Mouse (Mus musculus): Measurements from ENCODE around the gene Plpp3. TPM values are rescaled to one million over a fixed set of nuclear protein-coding genes. Genes with fewer than 3 reads are reported as not detected.

Gene Plpp3
- polyA plus RNA-seq, 1 experiment from 2014 or later: 29.5 TPM

DNA sequence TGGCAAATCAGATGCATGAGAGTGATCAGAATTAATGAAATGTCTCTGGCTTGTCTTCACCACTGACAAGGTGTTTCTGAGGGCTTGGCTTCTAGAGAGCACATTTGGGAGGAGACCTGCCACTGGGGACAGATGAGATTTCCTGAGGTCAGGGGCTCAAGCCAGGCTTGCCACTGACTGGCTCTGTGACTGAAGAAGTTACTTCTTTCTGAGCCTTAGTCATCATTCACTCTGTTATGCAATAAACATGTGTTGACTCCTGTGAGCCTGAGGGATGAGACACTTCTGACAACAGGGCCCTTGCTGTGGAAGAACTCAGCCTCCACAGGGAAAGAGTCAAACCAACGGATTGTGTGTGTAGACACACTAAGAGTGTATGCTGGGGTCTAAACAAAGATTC, 91.0 kb downstream of the Plpp3 start:
- H3K36me3 ChIP-seq (ENCODE audit: control insufficient read depth, insufficient read depth, low read length): no peaks in the 10 kb centered on the region
- H3K27me3 ChIP-seq (replicated peaks; ENCODE audit: control insufficient read depth, insufficient read depth, low read length): peaks cover 9% of the 10 kb centered on the region; the same call in 1 of the 2 replicates
- H3K9ac ChIP-seq (ENCODE audit: low read depth, low read length): no peak overlapping the region
- no peak overlapping the region for H3K4me3 ChIP-seq (ENCODE audit: low read depth, low read length)
- no peak for DNase-seq (ENCODE audit: low spot score)
- H3K9me3 ChIP-seq (ENCODE audit: control insufficient read depth, low read length): no peaks in the 10 kb centered on the region
- ATAC-seq (replicated peaks; ENCODE audit: low FRiP score): no peak
- WGBS: 69% methylated on average over 1 of the region's 1 CpGs
- H3K27ac ChIP-seq (ENCODE audit: low read depth, low read length): no peak overlapping the region
- H3K4me1 ChIP-seq (replicated peaks; ENCODE audit: control insufficient read depth, insufficient read depth, low read length): no peaks in the 10 kb centered on the region
- no peak overlapping the region for H3K4me2 ChIP-seq

DNA sequence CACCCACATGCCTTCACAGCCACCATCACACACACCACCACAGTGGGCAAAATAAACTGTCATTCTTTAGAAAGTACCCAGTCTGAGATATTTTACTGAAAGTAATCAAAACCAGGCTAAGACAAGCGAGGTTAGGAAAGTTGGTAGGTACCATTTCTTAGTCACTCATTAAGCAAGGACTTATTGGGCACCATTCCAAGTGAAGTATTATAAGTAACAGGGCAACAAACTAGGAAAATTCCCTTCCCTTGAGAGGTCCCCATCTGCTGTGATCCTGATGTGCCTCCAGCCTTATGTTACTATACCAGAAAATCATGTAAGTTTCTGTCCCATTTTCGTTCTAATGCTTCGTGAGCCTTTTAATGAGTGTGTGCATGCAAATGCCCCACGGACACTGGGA, 92.1 kb downstream of the Plpp3 start:
- Histone ChIP-seq H3K9ac (ENCODE audit: low read depth, low read length) (no peak overlapping the region), H3K4me3 (ENCODE audit: low read depth, low read length) (no peak overlapping the region), H3K36me3 (ENCODE audit: control insufficient read depth, insufficient read depth, low read length) (no peaks in the 10 kb centered on the region), H3K4me1 (replicated peaks; ENCODE audit: control insufficient read depth, insufficient read depth, low read length) (no peaks in the 10 kb centered on the region), H3K27ac (ENCODE audit: low read depth, low read length) (no peak overlapping the region), H3K27me3 (replicated peaks; ENCODE audit: control insufficient read depth, insufficient read depth, low read length) (peaks cover 12% of the 10 kb centered on the region; the same call in 1 of the 2 replicates), H3K4me2 (no peak overlapping the region), H3K9me3 (ENCODE audit: control insufficient read depth, low read length) (no peaks in the 10 kb centered on the region)
- DNase-seq (ENCODE audit: low spot score): no peak
- 83% methylated on average over 4 of the region's 4 CpGs for WGBS
- no peak for ATAC-seq (replicated peaks; ENCODE audit: low FRiP score)

DNA sequence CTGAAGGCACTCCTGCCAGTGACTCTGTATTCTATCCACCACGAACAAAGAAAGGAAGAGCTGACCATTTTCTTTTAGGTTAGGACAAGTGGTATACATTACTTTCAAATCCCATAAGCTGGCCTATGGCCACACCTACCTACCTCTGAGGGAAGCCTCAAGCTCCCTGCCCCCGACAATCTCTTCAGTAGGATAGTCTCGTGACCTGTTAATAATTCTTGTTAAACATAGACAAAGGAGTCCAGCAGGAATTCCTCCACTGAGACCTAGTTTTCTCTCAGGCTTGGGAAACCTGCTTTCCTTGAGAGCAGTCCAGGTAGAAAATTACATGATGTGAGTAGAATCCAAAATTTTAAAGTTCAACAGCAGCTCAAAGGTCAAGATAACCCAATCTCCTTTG, 93.8 kb downstream of the Plpp3 start:
- DNase-seq (ENCODE audit: low spot score): no peak
- H3K4me2 ChIP-seq: no peak overlapping the region
- H3K36me3 ChIP-seq (ENCODE audit: control insufficient read depth, insufficient read depth, low read length): no peaks in the 10 kb centered on the region
- H3K4me1 ChIP-seq (replicated peaks; ENCODE audit: control insufficient read depth, insufficient read depth, low read length): no peaks in the 10 kb centered on the region
- H3K9ac ChIP-seq (ENCODE audit: low read depth, low read length): no peak overlapping the region
- no peak overlapping the region for H3K27ac ChIP-seq (ENCODE audit: low read depth, low read length)
- no peaks in the 10 kb centered on the region for H3K9me3 ChIP-seq (ENCODE audit: control insufficient read depth, low read length)
- H3K4me3 ChIP-seq (ENCODE audit: low read depth, low read length): no peak overlapping the region
- H3K27me3 ChIP-seq (replicated peaks; ENCODE audit: control insufficient read depth, insufficient read depth, low read length): 0 out of 2 replicates have a peak, but pooled peaks cover 6% of the 10 kb centered on the region
- WGBS: 66% methylated on average over 3 of the region's 3 CpGs
- no peak for ATAC-seq (replicated peaks; ENCODE audit: low FRiP score)

DNA sequence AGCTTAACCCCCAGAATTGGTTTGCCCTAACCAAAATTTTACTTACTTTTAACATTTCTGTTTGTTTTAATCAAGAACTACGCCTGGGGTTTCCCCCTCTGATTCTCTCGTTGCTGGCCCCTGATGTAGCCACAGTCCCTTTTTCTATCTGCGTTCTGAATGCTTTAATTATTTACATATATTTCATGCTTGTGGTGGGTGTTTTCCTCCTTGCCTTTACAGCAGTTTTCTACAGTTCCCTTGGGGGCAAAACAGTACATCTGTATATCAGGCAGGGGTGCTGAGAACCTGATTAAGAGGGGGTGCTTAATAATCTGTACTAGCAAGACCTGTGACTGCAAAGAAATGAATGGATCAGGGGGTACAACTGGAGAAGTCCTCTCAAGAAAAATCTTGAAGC, 94.9 kb downstream of the Plpp3 start:
- Histone ChIP-seq H3K9me3 (ENCODE audit: control insufficient read depth, low read length) (no peaks in the 10 kb centered on the region), H3K27me3 (replicated peaks; ENCODE audit: control insufficient read depth, insufficient read depth, low read length) (0 out of 2 replicates have a peak, but pooled peaks cover 3% of the 10 kb centered on the region), H3K9ac (ENCODE audit: low read depth, low read length) (no peak overlapping the region), H3K4me2 (no peak overlapping the region), H3K4me3 (ENCODE audit: low read depth, low read length) (no peak overlapping the region), H3K36me3 (ENCODE audit: control insufficient read depth, insufficient read depth, low read length) (no peaks in the 10 kb centered on the region), H3K27ac (ENCODE audit: low read depth, low read length) (no peak overlapping the region), H3K4me1 (replicated peaks; ENCODE audit: control insufficient read depth, insufficient read depth, low read length) (no peaks in the 10 kb centered on the region)
- no peak for ATAC-seq (replicated peaks; ENCODE audit: low FRiP score)
- no peak for DNase-seq (ENCODE audit: low spot score)
- 68% methylated on average over 3 of the region's 3 CpGs for WGBS

DNA sequence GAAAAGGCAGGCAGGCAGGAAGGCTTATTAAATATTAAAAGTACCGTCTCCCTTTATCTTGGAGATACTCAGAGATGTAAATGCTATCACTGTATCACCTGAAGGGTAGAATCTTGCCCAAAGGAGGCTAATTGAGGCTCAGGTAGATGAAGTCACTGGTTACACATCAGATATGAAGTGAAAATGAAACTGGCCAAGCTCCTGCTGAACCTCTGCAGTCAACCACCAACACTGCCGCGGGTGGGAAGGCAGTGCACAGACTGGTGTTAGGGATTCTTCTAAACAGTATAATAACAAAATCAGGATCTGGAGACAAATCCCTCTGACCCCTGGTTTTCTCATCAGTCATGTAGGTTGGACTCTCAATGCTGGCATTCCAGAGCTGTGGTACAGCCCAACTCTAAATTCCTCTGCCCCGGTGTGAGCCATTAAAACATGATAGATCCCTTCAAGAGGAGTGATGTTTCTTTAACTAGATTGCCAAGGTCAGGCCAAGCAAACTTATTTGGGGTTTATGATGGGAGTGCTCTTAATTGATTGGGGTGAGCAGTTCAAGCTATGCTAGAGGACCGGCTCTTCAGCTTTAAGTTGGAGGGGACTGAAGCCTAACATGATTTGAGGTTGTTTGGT, 95.5 kb downstream of the Plpp3 start:
- H3K27me3 ChIP-seq (replicated peaks; ENCODE audit: control insufficient read depth, insufficient read depth, low read length): 0 out of 2 replicates have a peak, but pooled peaks cover 3% of the 10 kb centered on the region
- no peaks in the 10 kb centered on the region for H3K36me3 ChIP-seq (ENCODE audit: control insufficient read depth, insufficient read depth, low read length)
- DNase-seq (ENCODE audit: low spot score) (no peak), ATAC-seq (replicated peaks; ENCODE audit: low FRiP score) (no peak)
- no peaks in the 10 kb centered on the region for H3K4me1 ChIP-seq (replicated peaks; ENCODE audit: control insufficient read depth, insufficient read depth, low read length)
- H3K9me3 ChIP-seq (ENCODE audit: control insufficient read depth, low read length): no peaks in the 10 kb centered on the region
- WGBS: 52% methylated on average over 5 of the region's 5 CpGs
- H3K4me3 ChIP-seq (ENCODE audit: low read depth, low read length): no peak overlapping the region
- H3K9ac ChIP-seq (ENCODE audit: low read depth, low read length): no peak overlapping the region
- H3K27ac ChIP-seq (ENCODE audit: low read depth, low read length): no peak overlapping the region
- H3K4me2 ChIP-seq: no peak overlapping the region

DNA sequence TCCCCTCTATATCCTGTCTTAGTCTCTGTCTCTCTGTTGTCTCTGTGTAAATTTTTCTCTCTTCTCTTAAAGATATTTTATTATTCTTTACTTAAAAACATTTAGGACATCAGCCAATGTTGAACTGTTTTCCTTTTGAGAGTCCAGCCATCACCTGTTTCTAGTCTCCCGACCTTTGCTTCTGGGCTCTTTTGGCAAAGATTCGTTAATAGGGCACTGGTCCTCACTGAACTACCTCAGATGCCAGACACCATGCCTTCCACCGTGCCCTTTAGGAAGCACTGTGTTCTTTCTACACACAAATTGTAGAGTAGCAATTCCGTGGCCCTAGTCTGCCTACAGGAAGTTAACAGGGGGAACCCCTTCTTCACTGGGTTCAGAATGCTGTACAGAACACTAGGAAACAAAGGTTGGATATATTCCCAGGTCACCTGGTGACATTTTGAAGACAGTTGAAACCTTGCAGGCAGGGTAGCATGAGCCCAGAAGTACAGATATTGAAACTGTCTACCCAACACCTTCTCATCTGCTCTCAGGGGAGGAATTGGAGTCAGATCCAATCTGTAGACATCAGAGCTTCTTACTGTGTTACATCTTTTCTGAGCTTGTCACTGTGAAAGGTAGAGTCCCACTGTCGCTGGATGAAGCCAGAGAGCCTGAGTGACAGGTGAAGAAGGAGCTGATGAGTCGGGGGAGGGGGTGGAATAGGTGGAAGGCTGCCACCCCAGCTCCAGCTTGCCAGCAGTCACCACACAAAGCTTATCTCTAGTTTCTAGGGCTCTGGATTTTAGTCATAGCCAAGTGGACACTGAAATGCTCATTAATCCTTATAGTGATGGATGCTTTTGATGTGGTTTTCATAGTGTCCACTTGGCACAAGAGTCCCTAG, 96.5 kb downstream of the Plpp3 start:
- no peak overlapping the region for H3K27ac ChIP-seq (ENCODE audit: low read depth, low read length)
- no peak overlapping the region for H3K4me3 ChIP-seq (ENCODE audit: low read depth, low read length)
- 67% methylated on average over 6 of the region's 6 CpGs for WGBS
- DNase-seq (ENCODE audit: low spot score) (no peak), ATAC-seq (replicated peaks; ENCODE audit: low FRiP score) (no peak)
- H3K9ac ChIP-seq (ENCODE audit: low read depth, low read length): no peak overlapping the region
- H3K4me1 ChIP-seq (replicated peaks; ENCODE audit: control insufficient read depth, insufficient read depth, low read length): no peaks in the 10 kb centered on the region
- no peaks in the 10 kb centered on the region for H3K36me3 ChIP-seq (ENCODE audit: control insufficient read depth, insufficient read depth, low read length)
- no peaks in the 10 kb centered on the region for H3K9me3 ChIP-seq (ENCODE audit: control insufficient read depth, low read length)
- 0 out of 2 replicates have a peak, but pooled peaks cover 3% of the 10 kb centered on the region for H3K27me3 ChIP-seq (replicated peaks; ENCODE audit: control insufficient read depth, insufficient read depth, low read length)
- no peak overlapping the region for H3K4me2 ChIP-seq

DNA sequence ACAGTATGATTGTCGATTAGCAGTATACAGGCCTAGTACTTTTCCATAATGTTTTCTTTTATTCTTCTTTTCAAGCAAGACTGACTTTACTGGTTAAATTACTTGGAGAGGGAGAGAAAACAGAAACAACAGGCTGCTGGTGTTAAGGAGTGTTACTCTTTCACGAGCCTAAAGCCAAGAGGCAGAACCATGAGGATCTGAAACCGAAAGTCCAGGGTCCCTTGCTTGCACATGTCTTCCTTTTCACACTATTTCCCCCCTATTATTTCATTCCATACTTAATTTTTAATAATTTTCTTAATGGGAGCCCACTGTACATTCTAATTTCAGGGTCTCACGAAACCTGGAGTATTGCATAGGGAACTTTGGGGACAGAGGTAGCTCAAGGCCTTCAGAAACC, 97.2 kb downstream of the Plpp3 start:
- Histone ChIP-seq H3K4me2 (no peak overlapping the region), H3K9me3 (ENCODE audit: control insufficient read depth, low read length) (no peaks in the 10 kb centered on the region), H3K4me1 (replicated peaks; ENCODE audit: control insufficient read depth, insufficient read depth, low read length) (no peaks in the 10 kb centered on the region), H3K27me3 (replicated peaks; ENCODE audit: control insufficient read depth, insufficient read depth, low read length) (0 out of 2 replicates have a peak, but pooled peaks cover 3% of the 10 kb centered on the region), H3K4me3 (ENCODE audit: low read depth, low read length) (no peak overlapping the region), H3K27ac (ENCODE audit: low read depth, low read length) (no peak overlapping the region), H3K9ac (ENCODE audit: low read depth, low read length) (no peak overlapping the region), H3K36me3 (ENCODE audit: control insufficient read depth, insufficient read depth, low read length) (no peaks in the 10 kb centered on the region)
- DNase-seq (ENCODE audit: low spot score) (no peak), ATAC-seq (replicated peaks; ENCODE audit: low FRiP score) (no peak)
- 81% methylated on average over 4 of the region's 4 CpGs for WGBS

DNA sequence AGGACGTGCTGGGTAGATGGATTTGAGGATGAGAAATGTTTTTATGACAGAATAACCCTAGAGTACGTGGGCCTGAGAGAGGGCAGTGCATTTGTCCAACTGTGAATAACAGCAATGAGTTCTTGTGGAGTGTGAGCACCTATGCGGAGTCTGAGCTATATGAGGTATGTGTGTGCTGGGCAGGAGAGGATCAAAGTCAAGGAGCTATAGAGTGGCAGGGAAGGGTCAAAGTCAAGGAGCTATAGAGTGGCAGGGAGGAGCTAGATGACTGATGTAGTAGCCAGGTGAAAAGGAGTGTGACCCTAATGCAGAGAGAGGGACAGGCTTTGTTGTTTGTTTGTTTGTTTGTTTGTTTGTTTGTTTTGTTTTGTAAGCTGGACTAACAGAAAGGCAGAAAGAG, 98.0 kb downstream of the Plpp3 start:
- 74% methylated on average over 3 of the region's 3 CpGs for WGBS
- H3K9ac ChIP-seq (ENCODE audit: low read depth, low read length): no peak overlapping the region
- H3K4me3 ChIP-seq (ENCODE audit: low read depth, low read length): no peak overlapping the region
- no peaks in the 10 kb centered on the region for H3K36me3 ChIP-seq (ENCODE audit: control insufficient read depth, insufficient read depth, low read length)
- H3K9me3 ChIP-seq (ENCODE audit: control insufficient read depth, low read length): no peaks in the 10 kb centered on the region
- H3K27me3 ChIP-seq (replicated peaks; ENCODE audit: control insufficient read depth, insufficient read depth, low read length): 0 out of 2 replicates have a peak, but pooled peaks cover 3% of the 10 kb centered on the region
- DNase-seq (ENCODE audit: low spot score): no peak
- H3K4me2 ChIP-seq: no peak overlapping the region
- H3K27ac ChIP-seq (ENCODE audit: low read depth, low read length): no peak overlapping the region
- peaks cover 3% of the 10 kb centered on the region; the same call in 1 of the 2 replicates for H3K4me1 ChIP-seq (replicated peaks; ENCODE audit: control insufficient read depth, insufficient read depth, low read length)
- no peak for ATAC-seq (replicated peaks; ENCODE audit: low FRiP score)
